Mouse (Mus musculus): ENCODE data around the gene Tmem101. TPM values are rescaled to one million over a fixed set of nuclear protein-coding genes. Genes with fewer than 3 reads are reported as not detected.

Tmem101 gene
- polyA plus RNA-seq, 2 experiments = 7.8 to 8.9 TPM

DNA sequence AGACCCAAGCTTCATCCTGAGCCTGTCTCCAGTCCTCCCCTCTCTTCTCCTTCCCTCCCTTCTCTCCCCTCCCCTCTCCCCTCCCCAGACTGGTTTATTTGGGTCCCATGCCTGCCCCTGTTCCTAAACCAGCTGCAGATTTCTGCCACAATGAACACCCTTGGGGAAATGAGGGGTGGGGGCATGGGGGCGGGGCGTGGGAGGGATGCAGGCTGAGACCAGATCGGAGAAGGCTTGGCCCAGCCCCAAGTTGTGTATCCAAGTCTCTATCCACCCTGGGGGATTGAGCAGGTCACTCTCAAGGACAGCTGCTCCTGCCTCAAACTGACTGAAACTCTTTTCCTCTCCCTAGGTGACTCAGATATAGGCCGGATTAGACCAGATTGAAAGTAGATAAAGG, 21.7 kb downstream of the Tmem101 start:
- Histone ChIP-seq H3K9me3 (ENCODE audit: control insufficient read depth, low read length) (no peaks in the 10 kb centered on the region), H3K27ac (no peak overlapping the region), H3K4me3 (ENCODE audit: insufficient read depth in 1 of 2, low read depth in 2 of 2, low read length in 2 of 2) (no peak overlapping the region), H3K4me1 (replicated peaks; ENCODE audit: control insufficient read depth in 2 of 2, insufficient read depth in 2 of 2, low read length in 1 of 2) (peaks cover 12% of the 10 kb centered on the region in 2 experiments), H3K27me3 (ENCODE audit: control insufficient read depth, insufficient read depth, low read length) (no peaks in the 10 kb centered on the region; the same call in 1 of the 2 replicates), H3K9ac (replicated peaks) (no peak overlapping the region), H3K36me3 (replicated peaks; ENCODE audit: control insufficient read depth, insufficient read depth, low read depth) (no peaks in the 10 kb centered on the region), H3K4me2 (ENCODE audit: low read depth) (no peak overlapping the region)
- no peak for ATAC-seq (ENCODE audit: insufficient read depth)
- TF ChIP-seq EP300 (IDR thresholded peaks at IDR 0.05; ENCODE audit: low read depth) (no peak), CTCF (IDR thresholded peaks at IDR 0.05; ENCODE audit: low read depth) (no peak)
- DNase-seq (ENCODE audit: low read depth in 3 of 3, low spot score in 3 of 3) = no peak
- WGBS (ENCODE audit: insufficient replicate concordance) = 21% methylated on average over 4 of the region's 4 CpGs

GRCm38 (mm10) chr11:102117386-102117785, 38.8 kb downstream of the Tmem101 start:
- Histone ChIP-seq H3K4me3 (ENCODE audit: insufficient read depth in 1 of 2, low read depth in 2 of 2, low read length in 2 of 2) (no peak overlapping the region), H3K9me3 (ENCODE audit: control insufficient read depth, low read length) (no peaks in the 10 kb centered on the region; the same call in none of the 2 replicates), H3K4me1 (replicated peaks; ENCODE audit: control insufficient read depth in 2 of 2, insufficient read depth in 2 of 2, low read length in 1 of 2) (peaks cover 14 to 24% of the 10 kb centered on the region in 2 experiments), H3K36me3 (replicated peaks; ENCODE audit: control insufficient read depth, insufficient read depth, low read depth) (no peaks in the 10 kb centered on the region), H3K27me3 (ENCODE audit: control insufficient read depth, insufficient read depth, low read length) (peaks cover 5% of the 10 kb centered on the region), H3K9ac (replicated peaks) (no peak overlapping the region), H3K27ac (peak overlapping the region; percentile 41), H3K4me2 (ENCODE audit: low read depth) (peak overlapping the region; percentile 34)
- WGBS (ENCODE audit: insufficient replicate concordance) = 44% methylated on average over 6 of the region's 6 CpGs
- no peak for TF ChIP-seq CTCF (IDR thresholded peaks at IDR 0.05; ENCODE audit: low read depth)
- ATAC-seq (ENCODE audit: insufficient read depth) = peak; percentile 74
- peak in 1 of 3 experiments; percentile 67 for DNase-seq (ENCODE audit: low read depth in 3 of 3, low spot score in 3 of 3)

DNA sequence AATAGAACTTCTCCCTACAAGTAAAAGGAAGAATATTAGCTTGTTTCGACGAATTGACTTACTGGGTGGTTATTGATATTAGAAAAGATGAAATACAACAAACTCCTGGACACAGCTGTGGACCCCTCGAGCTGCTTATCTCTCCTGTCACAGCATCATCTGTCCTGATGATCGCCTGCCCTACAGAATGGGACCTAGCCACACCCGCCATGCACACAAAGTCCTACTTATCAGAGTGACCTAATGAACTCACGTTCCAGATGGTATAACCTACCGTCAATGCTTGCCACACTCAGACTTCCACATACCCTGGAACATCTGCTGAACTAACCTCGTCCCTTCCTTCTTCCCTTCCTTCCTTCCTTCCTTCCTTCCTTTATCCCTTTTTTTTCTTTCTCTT, 40.0 kb downstream of the Tmem101 start:
- DNase-seq (ENCODE audit: low read depth in 3 of 3, low spot score in 3 of 3) (no peak), ATAC-seq (ENCODE audit: insufficient read depth) (peak; percentile 62; the same call in 1 of the 2 replicates)
- Histone ChIP-seq H3K9me3 (ENCODE audit: control insufficient read depth, low read length) (no peaks in the 10 kb centered on the region; the same call in none of the 2 replicates), H3K27ac (no peak overlapping the region; the same call in 1 of the 2 replicates), H3K27me3 (ENCODE audit: control insufficient read depth, insufficient read depth, low read length) (peaks cover 5% of the 10 kb centered on the region), H3K36me3 (replicated peaks; ENCODE audit: control insufficient read depth, insufficient read depth, low read depth) (no peaks in the 10 kb centered on the region), H3K4me1 (replicated peaks; ENCODE audit: control insufficient read depth in 2 of 2, insufficient read depth in 2 of 2, low read length in 1 of 2) (peaks cover 14 to 24% of the 10 kb centered on the region in 2 experiments), H3K9ac (replicated peaks) (no peak overlapping the region), H3K4me3 (ENCODE audit: insufficient read depth in 1 of 2, low read depth in 2 of 2, low read length in 2 of 2) (no peak overlapping the region), H3K4me2 (ENCODE audit: low read depth) (no peak overlapping the region; the same call in 1 of the 2 replicates)
- 23% methylated on average over 8 of the region's 8 CpGs for WGBS (ENCODE audit: insufficient replicate concordance)
- no peak for TF ChIP-seq CTCF (IDR thresholded peaks at IDR 0.05; ENCODE audit: low read depth)
- no peak for TF ChIP-seq EP300 (IDR thresholded peaks at IDR 0.05; ENCODE audit: low read depth)

GRCm38 (mm10) chr11:102111576-102111975, 44.6 kb downstream of the Tmem101 start:
- H3K4me2 ChIP-seq (ENCODE audit: low read depth) = no peak overlapping the region
- H3K9ac ChIP-seq (replicated peaks) = no peak overlapping the region
- H3K4me3 ChIP-seq (ENCODE audit: insufficient read depth in 1 of 2, low read depth in 2 of 2, low read length in 2 of 2) = no peak overlapping the region
- no peaks in the 10 kb centered on the region for H3K36me3 ChIP-seq (replicated peaks; ENCODE audit: control insufficient read depth, insufficient read depth, low read depth)
- H3K4me1 ChIP-seq (replicated peaks; ENCODE audit: control insufficient read depth in 2 of 2, insufficient read depth in 2 of 2, low read length in 1 of 2) = peaks cover 3 to 8% of the 10 kb centered on the region in 2 experiments
- DNase-seq (ENCODE audit: low read depth in 3 of 3, low spot score in 3 of 3) (no peak), ATAC-seq (ENCODE audit: insufficient read depth) (no peak)
- no peaks in the 10 kb centered on the region for H3K9me3 ChIP-seq (ENCODE audit: control insufficient read depth, low read length)
- TF ChIP-seq CTCF (IDR thresholded peaks at IDR 0.05; ENCODE audit: low read depth) (no peak), EP300 (IDR thresholded peaks at IDR 0.05; ENCODE audit: low read depth) (no peak)
- H3K27ac ChIP-seq = no peak overlapping the region
- 49% methylated on average over 5 of the region's 5 CpGs for WGBS (ENCODE audit: insufficient replicate concordance)
- peaks cover 31% of the 10 kb centered on the region for H3K27me3 ChIP-seq (ENCODE audit: control insufficient read depth, insufficient read depth, low read length)

GRCm38 (mm10) chr11:102107732-102108131, 48.5 kb downstream of the Tmem101 start, which contains the start of gene Pyy:
TSS of gene Pyy (minus strand) at chr11:102107832.
- Histone ChIP-seq H3K4me1 (replicated peaks; ENCODE audit: control insufficient read depth in 2 of 2, insufficient read depth in 2 of 2, low read length in 1 of 2) (peaks cover 3 to 5% of the 10 kb centered on the region in 2 experiments), H3K27me3 (ENCODE audit: control insufficient read depth, insufficient read depth, low read length) (peaks cover 50% of the 10 kb centered on the region), H3K36me3 (replicated peaks; ENCODE audit: control insufficient read depth, insufficient read depth, low read depth) (no peaks in the 10 kb centered on the region), H3K9me3 (ENCODE audit: control insufficient read depth, low read length) (no peaks in the 10 kb centered on the region), H3K27ac (no peak within 1 kb of the TSS), H3K4me2 (ENCODE audit: low read depth) (no peak within 1 kb of the TSS), H3K9ac (replicated peaks) (no peak within 1 kb of the TSS), H3K4me3 (ENCODE audit: insufficient read depth in 1 of 2, low read depth in 2 of 2, low read length in 2 of 2) (no peak within 1 kb of the TSS)
- TF ChIP-seq CTCF (IDR thresholded peaks at IDR 0.05; ENCODE audit: low read depth) = no peak
- TF ChIP-seq EP300 (IDR thresholded peaks at IDR 0.05; ENCODE audit: low read depth) = no peak
- WGBS (ENCODE audit: insufficient replicate concordance) = 13% methylated on average over 9 of the region's 9 CpGs
- DNase-seq (ENCODE audit: low read depth in 3 of 3, low spot score in 3 of 3) (no peak), ATAC-seq (ENCODE audit: insufficient read depth) (no peak)

All from liver, embryonic 14.5 days (tissue).